Mouse (Mus musculus) cortical plate, adult 2 months (tissue): ENCODE data around the gene Tlr2. TPM values are rescaled to one million over a fixed set of nuclear protein-coding genes. Genes with fewer than 3 reads are reported as not detected.
A peak's percentile ranks its signal among the peaks of the same experiment; 100 is the strongest.

Experiments
- H3K27ac ChIP-seq: fragments of 200-500 bp; 2 replicates; pipeline ENCODE4 v1.5.1; 2012; ENCODE audit warnings: low read length, control low read depth, inconsistent platforms; ENCODE audit not compliant: insufficient read depth
- H3K4me1 ChIP-seq: fragments of 200-500 bp; 2 replicates; pipeline ENCODE4 v1.6.1; 2011; ENCODE audit warnings: low read length; ENCODE audit not compliant: control insufficient read depth, insufficient read depth
- H3K4me3 ChIP-seq: fragments of 200-500 bp; 2 replicates; pipeline ENCODE4 v1.5.1; 2011; ENCODE audit warnings: mild to moderate bottlenecking, low read length, control low read depth; ENCODE audit not compliant: insufficient read depth
- CTCF ChIP-seq: fragments of 200-500 bp; IDR thresholded peaks from 2 replicates; pipeline ENCODE4 v1.5.1; 2011; ENCODE audit warnings: mild to moderate bottlenecking, control low read depth, low read length; ENCODE audit not compliant: insufficient read depth; ENCODE audit errors: extremely low read depth
- POLR2A ChIP-seq: fragments of 200-500 bp; IDR thresholded peaks from 2 replicates; pipeline ENCODE4 v1.6.1; 2011; ENCODE audit warnings: mild to moderate bottlenecking, low read length, control low read depth; ENCODE audit not compliant: insufficient read depth; ENCODE audit errors: extremely low read depth
- polyA plus RNA-seq: library from polyadenylated mRNA; depleted of rRNA; stranded (reverse); fragments of >200 nt; gene quantifications from 2 replicates; pipeline ENCODE4 v1.2.3, GENCODE M21; 2012; rRNA removed

Gene Tlr2
- polyA plus RNA-seq, 1 experiment = 0.73 TPM

- Histone ChIP-seq H3K4me1 (no peaks in the 10 kb centered on the region; the same call in 1 of the 2 replicates), H3K4me3 (no peak overlapping the region), H3K27ac (no peak overlapping the region)
- no peak for TF ChIP-seq CTCF
- no peak for TF ChIP-seq POLR2A
Measured at GRCm38 (mm10) chr3:83797098-83797497, 44.5 kb downstream of the Tlr2 start.

GRCm38 (mm10) chr3:83791444-83791843, 50.1 kb downstream of the Tlr2 start:
- Histone ChIP-seq H3K27ac (no peak overlapping the region), H3K4me1 (no peaks in the 10 kb centered on the region), H3K4me3 (no peak overlapping the region)
- TF ChIP-seq CTCF = no peak
- TF ChIP-seq POLR2A = no peak

- no peak for TF ChIP-seq CTCF
- no peak for TF ChIP-seq POLR2A
- no peaks in the 10 kb centered on the region for H3K4me1 ChIP-seq
- H3K4me3 ChIP-seq = peak overlapping the region; percentile 29
- H3K27ac ChIP-seq = no peak overlapping the region
Measured at GRCm38 (mm10) chr3:83789651-83790451, 51.7 kb downstream of the Tlr2 start.

DNA sequence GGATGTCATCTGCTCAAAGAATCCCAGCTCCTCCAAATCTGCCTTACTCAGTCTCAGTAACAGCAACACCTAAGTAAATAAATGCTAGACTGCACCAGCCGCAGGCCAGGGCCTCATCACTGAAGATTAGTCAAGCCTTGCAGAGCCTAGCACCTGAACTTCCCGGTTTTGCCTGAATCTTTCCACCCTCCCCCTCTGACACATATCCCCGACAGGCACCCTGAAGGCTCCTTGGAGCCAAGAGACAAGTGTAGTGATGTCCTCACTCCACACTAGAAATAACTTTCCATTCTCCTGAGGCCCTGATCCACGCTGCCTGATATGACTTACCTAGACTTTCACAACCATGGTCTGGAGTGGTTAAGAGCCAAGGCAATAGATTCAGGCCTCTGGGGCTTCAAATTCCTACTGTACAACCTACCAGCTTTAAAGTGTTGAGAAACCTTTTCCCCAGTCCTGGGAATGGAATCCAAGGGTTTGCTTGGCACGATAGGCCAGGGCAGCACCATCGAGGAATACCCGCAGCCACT, 53.7 kb downstream of the Tlr2 start:
- no peak for TF ChIP-seq POLR2A
- no peak for TF ChIP-seq CTCF
- H3K4me3 ChIP-seq = no peak overlapping the region
- no peaks in the 10 kb centered on the region for H3K4me1 ChIP-seq
- no peak overlapping the region for H3K27ac ChIP-seq

GRCm38 (mm10) chr3:83787086-83787485, 54.5 kb downstream of the Tlr2 start:
- TF ChIP-seq CTCF = no peak
- no peak for TF ChIP-seq POLR2A
- H3K4me3 ChIP-seq = no peak overlapping the region
- H3K27ac ChIP-seq = no peak overlapping the region
- no peaks in the 10 kb centered on the region for H3K4me1 ChIP-seq

Other genes starting within 250 kb of the Tlr2 start
- gene Sfrp2, start 75.4 kb downstream of the Tlr2 start, polyA plus RNA-seq = 2.4 and 3.6 TPM in 2 replicates
- gene Tmem131l, start 198.4 kb upstream of the Tlr2 start, polyA plus RNA-seq = 16.3 and 18.7 TPM in 2 replicates